Mouse (Mus musculus): ENCODE data around the gene Zmat3. TPM values are rescaled to one million over a fixed set of nuclear protein-coding genes. Genes with fewer than 3 reads are reported as not detected.

Zmat3 gene
- total and polyA plus RNA-seq, 2 experiments from 2014 or later, result 5.5 to 13.7 TPM

GRCm38 (mm10) chr3:32366246-32366734 lies 476 bp upstream of the Zmat3 start:
- ATAC-seq (ENCODE audit: low FRiP score), result peak; percentile 47; the same call in 1 of the 2 replicates
- H3K4me3 ChIP-seq (ENCODE audit: low read depth, low read length), result peak overlapping the region; percentile 77
- 56% methylated on average over 17 of the region's 17 CpGs for WGBS
- peak overlapping the region; percentile 88 for H3K9ac ChIP-seq (replicated peaks; ENCODE audit: low read length, poor library complexity, severe bottlenecking)
- H3K4me1 ChIP-seq (ENCODE audit: insufficient read depth, low read length), result 0 out of 2 replicates have a peak, but pooled peaks cover 4% of the 10 kb centered on the region
- H3K27me3 ChIP-seq (ENCODE audit: insufficient read depth, low read length), result no peaks in the 10 kb centered on the region
- peak overlapping the region; percentile 92 for H3K27ac ChIP-seq (ENCODE audit: low read depth, low read length)
- no peaks in the 10 kb centered on the region for H3K9me3 ChIP-seq (ENCODE audit: low read length)
- H3K4me2 ChIP-seq (ENCODE audit: low read depth, low read length, poor library complexity, severe bottlenecking), result peak overlapping the region; percentile 78
- peak; percentile 39 for DNase-seq (ENCODE audit: low spot score)
- no peaks in the 10 kb centered on the region for H3K36me3 ChIP-seq (ENCODE audit: insufficient read depth, low read length)
- no peak for TF ChIP-seq CTCF (IDR thresholded peaks at IDR 0.05)

DNA sequence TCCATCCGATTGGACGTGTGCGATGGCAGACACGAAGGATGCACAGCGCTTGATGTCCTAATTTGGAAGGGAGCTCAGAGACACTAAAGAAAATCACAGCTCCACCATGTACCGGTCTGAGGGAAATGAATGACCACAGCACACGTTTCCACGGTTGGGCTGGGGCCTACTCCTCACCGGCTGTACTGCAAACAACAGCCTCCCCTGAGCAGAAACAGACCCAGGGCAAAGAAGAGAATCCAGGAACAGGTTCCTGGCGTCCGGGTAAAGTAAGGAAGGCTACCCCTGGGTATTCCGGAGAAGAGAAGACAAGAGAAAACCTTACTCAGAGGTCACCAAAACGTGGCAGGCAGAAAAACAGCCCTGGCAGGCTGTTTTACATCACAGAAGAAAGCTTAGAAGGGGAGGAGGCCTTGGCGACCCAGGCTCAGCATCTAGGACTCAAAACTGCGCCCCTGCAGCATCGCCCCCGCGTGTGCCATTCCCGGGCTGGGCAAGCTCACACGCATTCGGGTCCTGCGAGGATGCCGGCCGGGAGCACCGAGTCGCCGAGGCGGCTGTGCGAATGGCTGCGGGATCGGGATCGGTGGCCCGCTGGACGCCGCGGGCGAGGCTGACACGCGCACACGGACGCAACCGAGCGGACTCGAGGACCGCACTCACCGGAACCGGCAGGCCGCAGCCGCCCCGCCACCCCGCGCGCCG lies 821 bp downstream of the Zmat3 start:
- peak overlapping the region; percentile 77 for H3K4me3 ChIP-seq (ENCODE audit: low read depth, low read length)
- no peaks in the 10 kb centered on the region for H3K27me3 ChIP-seq (ENCODE audit: insufficient read depth, low read length)
- DNase-seq (ENCODE audit: low spot score), result peak; percentile 53
- no peaks in the 10 kb centered on the region for H3K36me3 ChIP-seq (ENCODE audit: insufficient read depth, low read length)
- H3K4me1 ChIP-seq (ENCODE audit: insufficient read depth, low read length), result 0 out of 2 replicates have a peak, but pooled peaks cover 4% of the 10 kb centered on the region
- peak overlapping the region; percentile 88 for H3K9ac ChIP-seq (replicated peaks; ENCODE audit: low read length, poor library complexity, severe bottlenecking)
- no peaks in the 10 kb centered on the region for H3K9me3 ChIP-seq (ENCODE audit: low read length)
- WGBS, result under 1% methylated on average over 39 of the region's 54 CpGs
- H3K4me2 ChIP-seq (ENCODE audit: low read depth, low read length, poor library complexity, severe bottlenecking), result peak overlapping the region; percentile 78
- peak overlapping the region; percentile 92 for H3K27ac ChIP-seq (ENCODE audit: low read depth, low read length)
- ATAC-seq (ENCODE audit: low FRiP score), result peak; percentile 74
- no peak for TF ChIP-seq CTCF (IDR thresholded peaks at IDR 0.05)

DNA sequence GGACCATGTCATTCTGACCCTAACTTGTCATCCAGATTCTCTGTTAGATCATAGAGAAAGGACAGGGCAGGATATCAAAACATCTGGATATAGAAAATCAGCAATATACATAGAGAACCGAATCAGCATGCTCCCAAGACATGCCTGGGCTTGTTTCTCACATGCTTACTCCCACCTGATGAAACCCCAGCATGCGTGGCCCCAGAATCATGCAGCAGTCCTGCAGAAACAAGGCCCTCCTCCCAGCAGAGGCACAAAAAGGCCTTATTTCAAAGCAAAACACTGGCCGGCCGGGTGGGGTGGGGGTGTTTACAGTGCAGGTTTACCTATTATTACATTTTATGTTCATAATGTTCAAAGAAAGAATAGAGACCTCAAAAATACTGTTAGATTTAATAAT lies 1.6 kb downstream of the Zmat3 start:
- no peak overlapping the region for H3K27ac ChIP-seq (ENCODE audit: low read depth, low read length)
- no peak for TF ChIP-seq CTCF (IDR thresholded peaks at IDR 0.05)

DNA sequence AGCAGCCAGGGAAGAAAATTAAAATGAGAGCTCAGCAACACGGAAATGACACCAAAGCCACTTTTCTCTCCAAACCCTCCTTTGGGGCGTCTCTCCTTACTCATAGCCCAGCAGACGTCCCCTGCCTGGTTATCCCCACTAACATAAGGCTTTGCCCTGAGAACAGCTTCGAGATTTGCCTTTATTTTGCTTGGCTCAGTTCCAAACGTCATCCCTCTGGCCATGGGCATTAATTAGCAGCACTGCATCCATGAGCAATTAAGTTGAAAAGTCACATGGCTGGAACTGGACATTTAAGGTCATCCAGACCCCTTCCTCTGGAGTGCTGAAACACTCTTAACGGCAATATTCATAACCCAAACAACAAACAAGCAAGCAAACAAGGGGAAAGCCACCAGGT lies 4.6 kb downstream of the Zmat3 start:
- Histone ChIP-seq H3K9ac (replicated peaks; ENCODE audit: low read length, poor library complexity, severe bottlenecking) (no peak overlapping the region), H3K27ac (ENCODE audit: low read depth, low read length) (no peak overlapping the region), H3K4me3 (ENCODE audit: low read depth, low read length) (no peak overlapping the region), H3K36me3 (ENCODE audit: insufficient read depth, low read length) (no peaks in the 10 kb centered on the region), H3K4me1 (ENCODE audit: insufficient read depth, low read length) (0 out of 2 replicates have a peak, but pooled peaks cover 4% of the 10 kb centered on the region), H3K27me3 (ENCODE audit: insufficient read depth, low read length) (no peaks in the 10 kb centered on the region), H3K9me3 (ENCODE audit: low read length) (no peaks in the 10 kb centered on the region), H3K4me2 (ENCODE audit: low read depth, low read length, poor library complexity, severe bottlenecking) (no peak overlapping the region)
- peak; percentile 15 for DNase-seq (ENCODE audit: low spot score)
- WGBS, result 35% methylated on average over 6 of the region's 6 CpGs
- TF ChIP-seq CTCF (IDR thresholded peaks at IDR 0.05), result no peak
- ATAC-seq (ENCODE audit: low FRiP score), result no peak

More for the DNA sequence above, 1.6 kb downstream of the Zmat3 start:
- Histone ChIP-seq H3K4me1 (ENCODE audit: insufficient read depth, low read length) (0 out of 2 replicates have a peak, but pooled peaks cover 4% of the 10 kb centered on the region), H3K36me3 (ENCODE audit: insufficient read depth, low read length) (no peaks in the 10 kb centered on the region), H3K27me3 (ENCODE audit: insufficient read depth, low read length) (no peaks in the 10 kb centered on the region), H3K9me3 (ENCODE audit: low read length) (no peaks in the 10 kb centered on the region), H3K4me3 (ENCODE audit: low read depth, low read length) (peak overlapping the region; percentile 77), H3K4me2 (ENCODE audit: low read depth, low read length, poor library complexity, severe bottlenecking) (peak overlapping the region; percentile 78), H3K9ac (replicated peaks; ENCODE audit: low read length, poor library complexity, severe bottlenecking) (peak overlapping the region; percentile 60)
- 30% methylated on average over 4 of the region's 4 CpGs for WGBS
- DNase-seq (ENCODE audit: low spot score) (no peak), ATAC-seq (ENCODE audit: low FRiP score) (no peak)

DNA sequence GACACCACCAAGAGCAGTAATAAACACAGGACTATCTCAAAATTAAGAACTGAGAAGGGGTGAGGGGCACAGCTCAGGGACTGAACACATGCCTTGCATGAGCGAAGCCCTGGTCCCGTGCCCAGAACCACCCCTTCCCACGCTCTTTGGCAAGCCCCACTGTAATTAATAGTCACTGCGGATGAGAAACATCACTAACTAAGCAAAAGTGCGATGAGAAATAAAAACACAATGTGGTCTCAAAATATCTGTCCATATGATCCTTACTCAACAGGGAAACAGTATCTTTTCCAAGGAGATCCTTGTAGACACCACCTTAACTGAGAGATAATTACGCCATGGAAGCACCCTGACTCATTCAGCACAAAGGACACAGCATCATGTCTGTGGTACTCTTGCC lies 17.9 kb downstream of the Zmat3 start:
- no peak overlapping the region for H3K4me2 ChIP-seq (ENCODE audit: low read depth, low read length, poor library complexity, severe bottlenecking)
- no peak overlapping the region for H3K4me3 ChIP-seq (ENCODE audit: low read depth, low read length)
- no peak overlapping the region for H3K27ac ChIP-seq (ENCODE audit: low read depth, low read length)
- WGBS, result 77% methylated on average over 6 of the region's 6 CpGs
- ATAC-seq (ENCODE audit: low FRiP score), result no peak
- no peaks in the 10 kb centered on the region for H3K9me3 ChIP-seq (ENCODE audit: low read length)
- DNase-seq (ENCODE audit: low spot score), result peak; percentile 60
- no peaks in the 10 kb centered on the region for H3K27me3 ChIP-seq (ENCODE audit: insufficient read depth, low read length)
- H3K9ac ChIP-seq (replicated peaks; ENCODE audit: low read length, poor library complexity, severe bottlenecking), result no peak overlapping the region
- H3K36me3 ChIP-seq (ENCODE audit: insufficient read depth, low read length), result peaks cover 22% of the 10 kb centered on the region; the same call in 1 of the 2 replicates
- no peak for TF ChIP-seq CTCF (IDR thresholded peaks at IDR 0.05)
- H3K4me1 ChIP-seq (ENCODE audit: insufficient read depth, low read length), result no peaks in the 10 kb centered on the region

- H3K4me2 ChIP-seq (ENCODE audit: low read depth, low read length, poor library complexity, severe bottlenecking), result no peak overlapping the region
- H3K9ac ChIP-seq (replicated peaks; ENCODE audit: low read length, poor library complexity, severe bottlenecking), result no peak overlapping the region
- no peaks in the 10 kb centered on the region for H3K4me1 ChIP-seq (ENCODE audit: insufficient read depth, low read length)
- no peak for DNase-seq (ENCODE audit: low spot score)
- H3K9me3 ChIP-seq (ENCODE audit: low read length), result no peaks in the 10 kb centered on the region
- H3K27ac ChIP-seq (ENCODE audit: low read depth, low read length), result no peak overlapping the region
- no peak for ATAC-seq (ENCODE audit: low FRiP score)
- H3K4me3 ChIP-seq (ENCODE audit: low read depth, low read length), result no peak overlapping the region
- no peak for TF ChIP-seq CTCF (IDR thresholded peaks at IDR 0.05)
- WGBS, result 91% methylated on average over 11 of the region's 11 CpGs
- peaks cover 29% of the 10 kb centered on the region for H3K36me3 ChIP-seq (ENCODE audit: insufficient read depth, low read length)
- no peaks in the 10 kb centered on the region for H3K27me3 ChIP-seq (ENCODE audit: insufficient read depth, low read length)
Observed at GRCm38 (mm10) chr3:32345249-32345648, 20.6 kb downstream of the Zmat3 start.
